In the genomic region with DNA sequence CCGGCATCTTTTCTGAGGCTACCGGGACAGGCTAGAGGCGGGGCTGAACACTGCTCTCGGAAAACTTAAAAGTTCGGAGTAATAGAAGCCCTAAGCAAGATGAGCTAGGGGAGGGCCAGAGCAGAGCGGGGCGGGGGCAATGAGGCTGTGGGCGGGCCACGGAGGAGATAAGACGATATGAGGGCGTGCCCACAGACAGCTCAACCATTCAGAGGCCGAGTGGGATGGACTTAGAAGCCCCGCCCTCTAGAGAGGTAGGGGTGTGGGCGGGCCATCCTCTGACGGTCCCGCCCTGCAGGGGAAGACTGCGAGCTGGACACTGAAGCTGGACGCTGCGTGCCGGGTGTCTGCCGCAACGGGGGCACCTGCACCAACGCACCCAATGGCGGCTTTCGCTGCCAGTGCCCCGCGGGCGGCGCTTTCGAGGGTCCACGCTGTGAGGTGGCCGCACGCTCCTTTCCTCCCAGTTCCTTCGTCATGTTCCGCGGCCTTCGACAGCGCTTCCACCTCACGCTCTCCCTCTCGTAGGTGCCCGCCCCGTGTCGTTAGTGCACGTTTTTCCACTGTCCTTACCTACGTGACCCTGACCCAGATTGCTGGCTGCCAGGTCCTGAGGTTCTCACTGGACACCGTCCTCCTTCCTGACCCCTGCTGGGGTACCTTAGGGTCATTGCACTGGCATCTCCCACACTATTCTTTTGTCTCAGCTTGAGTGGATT, we compare ENCODE assay signal across 8 mouse cellular contexts. TPM values are rescaled to one million over a fixed set of nuclear protein-coding genes. Genes with fewer than 3 reads are reported as not detected.
A peak's percentile ranks its signal among the peaks of the same experiment; 100 is the strongest.
DNase-seq lines count a peak whose midpoint lies in the region; ATAC-seq and TF ChIP-seq lines count a peak whose summit lies in the region.

No protein-coding gene starts in this region.

- H3K4me2 ChIP-seq in heart, embryonic 15.5 days = peak overlapping the region; percentile 97
- H3K4me2 ChIP-seq in liver, embryonic 14.5 days (ENCODE audit: low read depth) = peak overlapping the region; percentile 63

- no peak for TF ChIP-seq EP300 in liver, embryonic 14.5 days (IDR thresholded peaks at IDR 0.05; ENCODE audit: low read depth)

- H3K27me3 ChIP-seq in forebrain, embryonic 10.5 days (ENCODE audit: poor library complexity, severe bottlenecking) = peaks cover 75% of the 10 kb centered on the region
- H3K27me3 ChIP-seq in heart, embryonic 15.5 days = peaks cover 76% of the 10 kb centered on the region
- peaks cover 52% of the 10 kb centered on the region for H3K27me3 ChIP-seq in liver, embryonic 14.5 days (ENCODE audit: control insufficient read depth, insufficient read depth, low read length)
- H3K27me3 ChIP-seq in splenic B cell, adult 2 months (ENCODE audit: control insufficient read depth, insufficient read depth, low read length, poor library complexity, severe bottlenecking) = no peaks in the 10 kb centered on the region

- TF ChIP-seq CTCF in liver, embryonic 14.5 days (IDR thresholded peaks at IDR 0.05; ENCODE audit: low read depth) = no peak

- peak overlapping the region; percentile 42; the same call in 1 of the 2 replicates for H3K9ac ChIP-seq in heart, embryonic 15.5 days
- H3K9ac ChIP-seq in liver, embryonic 14.5 days (replicated peaks) = no peak overlapping the region

- H3K4me1 ChIP-seq in forebrain, embryonic 10.5 days = peaks cover 23% of the 10 kb centered on the region
- H3K4me1 ChIP-seq in heart, embryonic 15.5 days (replicated peaks) = peaks cover 20% of the 10 kb centered on the region
- peaks cover 3 to 4% of the 10 kb centered on the region in 2 experiments; a peak in 1 of 4 replicates for H3K4me1 ChIP-seq in liver, embryonic 14.5 days (replicated peaks; ENCODE audit: control insufficient read depth in 2 of 2, insufficient read depth in 2 of 2, low read length in 1 of 2)

- WGBS in forebrain, embryonic 10.5 days = 6% methylated on average over 46 of the region's 46 CpGs
- 4% methylated on average over 46 of the region's 46 CpGs for WGBS in heart, embryonic 15.5 days
- WGBS in liver, embryonic 14.5 days (ENCODE audit: insufficient replicate concordance) = 4% methylated on average over 46 of the region's 46 CpGs

- H3K27ac ChIP-seq in forebrain, embryonic 10.5 days = no peak overlapping the region
- no peak overlapping the region for H3K27ac ChIP-seq in heart, embryonic 15.5 days
- H3K27ac ChIP-seq in liver, embryonic 14.5 days = no peak overlapping the region

- no peaks in the 10 kb centered on the region for H3K9me3 ChIP-seq in forebrain, embryonic 10.5 days
- H3K9me3 ChIP-seq in heart, embryonic 15.5 days (replicated peaks) = no peaks in the 10 kb centered on the region
- no peaks in the 10 kb centered on the region for H3K9me3 ChIP-seq in liver, embryonic 14.5 days (ENCODE audit: control insufficient read depth, low read length)

- ATAC-seq in heart, embryonic 15.5 days (replicated peaks; ENCODE audit: insufficient number of reproducible peaks, insufficient read depth, low FRiP score, low read depth) = peak; percentile 98
- peak; percentile 95 for ATAC-seq in liver, embryonic 14.5 days (ENCODE audit: insufficient read depth)

- peak; percentile 89 for DNase-seq in CD4-positive helper T cell, adult 2 months (ENCODE audit: low read depth, low spot score)
- DNase-seq in c-Kit-positive CD71-negative TER-119-negative erythroid progenitor cells, embryonic 14.5 days (ENCODE audit: low read depth) = peak; percentile 84
- DNase-seq in forebrain, embryonic 10.5 days (ENCODE audit: extremely low spot score, low spot score) = peak; percentile 88
- peak; percentile 95 for DNase-seq in kidney, postnatal 14 days
- DNase-seq in liver, embryonic 14.5 days (ENCODE audit: low read depth in 3 of 3, low spot score in 3 of 3) = peak; percentile 77 to 84 (median 81)
- DNase-seq in natural killer cell, adult 2 months (ENCODE audit: low spot score in 2 of 2) = peak; percentile 87 to 88
- peak; percentile 88 for DNase-seq in splenic B cell, adult 2 months (ENCODE audit: low read depth, low spot score)

- H3K36me3 ChIP-seq in forebrain, embryonic 10.5 days (replicated peaks) = peaks cover 34% of the 10 kb centered on the region
- H3K36me3 ChIP-seq in heart, embryonic 15.5 days = no peaks in the 10 kb centered on the region
- H3K36me3 ChIP-seq in liver, embryonic 14.5 days (replicated peaks; ENCODE audit: control insufficient read depth, insufficient read depth, low read depth) = no peaks in the 10 kb centered on the region
- H3K36me3 ChIP-seq in splenic B cell, adult 2 months (ENCODE audit: control insufficient read depth, insufficient read depth, low read length, poor library complexity, severe bottlenecking) = no peaks in the 10 kb centered on the region

- peak overlapping the region; percentile 64 for H3K4me3 ChIP-seq in forebrain, embryonic 10.5 days
- H3K4me3 ChIP-seq in heart, embryonic 15.5 days = peak overlapping the region; percentile 54
- H3K4me3 ChIP-seq in liver, embryonic 14.5 days (ENCODE audit: insufficient read depth in 1 of 2, low read depth in 2 of 2, low read length in 2 of 2) = peak overlapping the region; percentile 39 to 42

RNA-seq across cellular contexts. Expression of a gene that starts 6.4 kb away (rescaled TPM):
- polyA plus RNA-seq in forebrain, embryonic 10.5 days (2016; fragmentation: Nextera tagmentation; extraction: Ambion mirVana) = 1.5 and 2.1 TPM in 2 replicates
- polyA plus RNA-seq in heart, embryonic 15.5 days (2015; fragmentation: Nextera tagmentation; extraction: Ambion mirVana) = 0.06 and 0.22 TPM in 2 replicates
- 0.19 and 0.27 TPM in 2 replicates for polyA plus RNA-seq in liver, embryonic 14.5 days (2012; rRNA removed)
- 0.01 and 0.06 TPM in 2 replicates for polyA plus RNA-seq in liver, embryonic 14.5 days (2014; fragmentation: Nextera tagmentation; extraction: Ambion mirVana)

RNA-seq across cellular contexts. Expression of a gene that starts 20.5 kb away (rescaled TPM):
- polyA plus RNA-seq in forebrain, embryonic 10.5 days (2016; fragmentation: Nextera tagmentation; extraction: Ambion mirVana) = 11.5 and 11.6 TPM in 2 replicates
- polyA plus RNA-seq in heart, embryonic 15.5 days (2015; fragmentation: Nextera tagmentation; extraction: Ambion mirVana) = 5.5 and 6.9 TPM in 2 replicates
- 4.1 and 4.6 TPM in 2 replicates for polyA plus RNA-seq in liver, embryonic 14.5 days (2012; rRNA removed)
- 5.9 and 7.0 TPM in 2 replicates for polyA plus RNA-seq in liver, embryonic 14.5 days (2014; fragmentation: Nextera tagmentation; extraction: Ambion mirVana)

RNA-seq across cellular contexts. Expression of a gene that starts 24.4 kb away (rescaled TPM):
- polyA plus RNA-seq in forebrain, embryonic 10.5 days (2016; fragmentation: Nextera tagmentation; extraction: Ambion mirVana) = 14.1 and 18.8 TPM in 2 replicates
- 9.7 and 14.5 TPM in 2 replicates for polyA plus RNA-seq in heart, embryonic 15.5 days (2015; fragmentation: Nextera tagmentation; extraction: Ambion mirVana)
- 3.4 and 4.0 TPM in 2 replicates for polyA plus RNA-seq in liver, embryonic 14.5 days (2012; rRNA removed)
- 3.2 TPM in 2 replicates for polyA plus RNA-seq in liver, embryonic 14.5 days (2014; fragmentation: Nextera tagmentation; extraction: Ambion mirVana)

RNA-seq across cellular contexts. Expression of a gene that starts 49.0 kb away (rescaled TPM):
- 78.3 and 89.3 TPM in 2 replicates for polyA plus RNA-seq in forebrain, embryonic 10.5 days (2016; fragmentation: Nextera tagmentation; extraction: Ambion mirVana)
- 28.8 and 36.3 TPM in 2 replicates for polyA plus RNA-seq in heart, embryonic 15.5 days (2015; fragmentation: Nextera tagmentation; extraction: Ambion mirVana)
- 27.7 and 29.2 TPM in 2 replicates for polyA plus RNA-seq in liver, embryonic 14.5 days (2012; rRNA removed)
- polyA plus RNA-seq in liver, embryonic 14.5 days (2014; fragmentation: Nextera tagmentation; extraction: Ambion mirVana) = 10.4 and 11.7 TPM in 2 replicates
